Mouse (Mus musculus) testis, adult 2 months (tissue): ENCODE results near the gene Tnfrsf9.

ENCODE experiments used
- CTCF ChIP-seq: fragments of 200-500 bp; IDR thresholded peaks from 2 replicates; pipeline ENCODE4 v1.5.1; 2012; ENCODE audit warnings: low read depth, mild to moderate bottlenecking, inconsistent platforms, low read length, moderate library complexity; ENCODE audit not compliant: control insufficient read depth, insufficient read depth, insufficient replicate concordance
- POLR2A ChIP-seq: fragments of 200-500 bp; IDR thresholded peaks from 2 replicates; pipeline ENCODE4 v1.6.1; 2012; ENCODE audit warnings: low read depth, mild to moderate bottlenecking, inconsistent platforms, low read length, moderate library complexity; ENCODE audit not compliant: control insufficient read depth

- TF ChIP-seq CTCF: no peak
- no peak for TF ChIP-seq POLR2A
Measured at GRCm38 (mm10) chr4:150915181-150915906, 982 bp downstream of the Tnfrsf9 start.
